Mouse (Mus musculus) cortical plate, adult 2 months (tissue): ENCODE results near the gene Adamts12.

Experiments used
- CTCF ChIP-seq: fragments of 200-500 bp; IDR thresholded peaks from 2 replicates; pipeline ENCODE4 v1.5.1; 2011; ENCODE audit warnings: mild to moderate bottlenecking, control low read depth, low read length; ENCODE audit not compliant: insufficient read depth; ENCODE audit errors: extremely low read depth
- POLR2A ChIP-seq: fragments of 200-500 bp; IDR thresholded peaks from 2 replicates; pipeline ENCODE4 v1.6.1; 2011; ENCODE audit warnings: mild to moderate bottlenecking, low read length, control low read depth; ENCODE audit not compliant: insufficient read depth; ENCODE audit errors: extremely low read depth

DNA sequence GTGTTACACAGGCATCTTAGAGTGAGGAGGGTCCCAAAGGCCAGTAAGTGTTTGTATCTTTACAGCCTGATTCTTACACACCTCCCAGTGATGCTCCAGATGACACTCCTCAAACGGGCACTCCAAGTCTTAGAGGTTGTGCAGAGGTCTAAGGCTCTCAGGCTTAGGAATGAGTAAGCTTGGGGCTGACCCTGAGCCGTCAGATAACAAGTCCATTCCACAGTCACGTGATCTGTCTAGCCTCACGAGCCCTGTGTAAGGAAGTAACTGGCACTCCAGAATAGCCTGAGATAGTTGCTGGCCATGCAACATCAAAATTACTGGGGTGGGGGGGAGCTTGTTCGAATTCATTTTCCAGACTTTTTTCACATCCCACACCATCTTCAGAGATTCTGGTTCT is 24.5 kb upstream of the Adamts12 start:
- TF ChIP-seq POLR2A (no peak), CTCF (no peak)
